Comparison of ENCODE assay signal across 8 mouse cellular contexts in genomic region chr11:70615074-70615473, GRCm38 (mm10). TPM values are rescaled to one million over a fixed set of nuclear protein-coding genes. Genes with fewer than 3 reads are reported as not detected.
DNase-seq lines count a peak whose midpoint lies in the region; ATAC-seq and TF ChIP-seq lines count a peak whose summit lies in the region.

No protein-coding gene starts in this region.

- peak overlapping the region; percentile 50 for H3K9ac ChIP-seq in lung, embryonic 15.5 days

- TF ChIP-seq POLR2A in olfactory bulb, adult 2 months (IDR thresholded peaks at IDR 0.05; ENCODE audit: insufficient read depth, low read depth, low read length) = no peak; the same call in 1 of the 2 replicates

- peaks cover 15% of the 10 kb centered on the region for H3K36me3 ChIP-seq in lung, embryonic 15.5 days

- peak; percentile 87; the same call in 1 of the 2 replicates for ATAC-seq in lung, embryonic 15.5 days (ENCODE audit: borderline replicate concordance, extremely low read depth, low FRiP score, low TSS enrichment)

- 0 out of 2 replicates have a peak, but pooled peaks cover 9% of the 10 kb centered on the region for H3K27me3 ChIP-seq in lung, embryonic 15.5 days

- no peak for TF ChIP-seq CTCF in olfactory bulb, adult 2 months (IDR thresholded peaks at IDR 0.05; ENCODE audit: insufficient read depth, low read depth, low read length)

- peak overlapping the region; percentile 44 for H3K4me3 ChIP-seq in lung, embryonic 15.5 days
- peak overlapping the region; percentile 7; the same call in 1 of the 2 replicates for H3K4me3 ChIP-seq in olfactory bulb, adult 2 months (ENCODE audit: insufficient read depth, low read depth, low read length)

- H3K4me1 ChIP-seq in lung, embryonic 15.5 days = peaks cover 12% of the 10 kb centered on the region
- H3K4me1 ChIP-seq in olfactory bulb, adult 2 months (ENCODE audit: control insufficient read depth, insufficient read depth, low read length) = peaks cover 11% of the 10 kb centered on the region

- peak overlapping the region; percentile 58 for H3K27ac ChIP-seq in lung, embryonic 15.5 days
- no peak overlapping the region for H3K27ac ChIP-seq in olfactory bulb, adult 2 months (ENCODE audit: insufficient read depth, low read depth, low read length)

- peak; percentile 44 for DNase-seq in layer of hippocampus, adult 11-12 months (ENCODE audit: low spot score)
- no peak for DNase-seq in layer of hippocampus, adult 9-10 months (ENCODE audit: low spot score)
- DNase-seq in embryo, embryonic 11 days = peak; percentile 76
- DNase-seq in heart, adult 18-20 months = peak; percentile 77 to 83
- peak; percentile 68 for DNase-seq in kidney, adult 11 months
- peak; percentile 62 for DNase-seq in urinary bladder, postnatal 25 days (ENCODE audit: low spot score)

- under 1% methylated on average over 17 of the region's 17 CpGs for WGBS in lung, embryonic 15.5 days
- WGBS in olfactory bulb, adult 2 months = 13% methylated on average over 17 of the region's 17 CpGs

- H3K4me2 ChIP-seq in lung, embryonic 15.5 days = peak overlapping the region; percentile 92

- no peaks in the 10 kb centered on the region for H3K9me3 ChIP-seq in lung, embryonic 15.5 days

RNA-seq across cellular contexts. Expression of gene 4930544D05Rik, which starts 0.6 kb away (rescaled TPM):
- not detected for total RNA-seq in heart, adult 18-20 months (2021)
- polyA plus RNA-seq in lung, embryonic 15.5 days (2015; fragmentation: Nextera tagmentation; extraction: Ambion mirVana) = not detected in 2 replicates
- not detected in 2 replicates for polyA plus RNA-seq in olfactory bulb, adult 2 months (2012; ENCODE audit: insufficient read depth, insufficient read length, low replicate concordance, missing spikeins)

RNA-seq across cellular contexts. Expression of gene Chrne, which starts 3.9 kb away (rescaled TPM):
- not detected for total RNA-seq in heart, adult 18-20 months (2021)
- 0.26 TPM in 1 of 2 replicates, not detected in the other for polyA plus RNA-seq in lung, embryonic 15.5 days (2015; fragmentation: Nextera tagmentation; extraction: Ambion mirVana)
- not detected in 2 replicates for polyA plus RNA-seq in olfactory bulb, adult 2 months (2012; ENCODE audit: insufficient read depth, insufficient read length, low replicate concordance, missing spikeins)

RNA-seq across cellular contexts. Expression of gene Gp1ba, which starts 23.8 kb away (rescaled TPM):
- total RNA-seq in heart, adult 18-20 months (2021) = under 1 TPM; 0.21 to 0.35 TPM
- polyA plus RNA-seq in lung, embryonic 15.5 days (2015; fragmentation: Nextera tagmentation; extraction: Ambion mirVana) = 0.37 and 0.38 TPM in 2 replicates
- polyA plus RNA-seq in olfactory bulb, adult 2 months (2012; ENCODE audit: insufficient read depth, insufficient read length, low replicate concordance, missing spikeins) = not detected in 2 replicates

RNA-seq across cellular contexts. Expression of gene Rnf167, which starts 32.0 kb away (rescaled TPM):
- total RNA-seq in heart, adult 18-20 months (2021) = 10 to 100 TPM; 51.4 to 63.0 TPM
- polyA plus RNA-seq in lung, embryonic 15.5 days (2015; fragmentation: Nextera tagmentation; extraction: Ambion mirVana) = 101 and 119 TPM in 2 replicates
- polyA plus RNA-seq in olfactory bulb, adult 2 months (2012; ENCODE audit: insufficient read depth, insufficient read length, low replicate concordance, missing spikeins) = not detected in 2 replicates

RNA-seq across cellular contexts. Expression of gene Slc25a11, which starts 32.2 kb away (rescaled TPM):
- 100 to 1,000 TPM; 619 to 711 TPM for total RNA-seq in heart, adult 18-20 months (2021)
- polyA plus RNA-seq in lung, embryonic 15.5 days (2015; fragmentation: Nextera tagmentation; extraction: Ambion mirVana) = 150 and 162 TPM in 2 replicates
- polyA plus RNA-seq in olfactory bulb, adult 2 months (2012; ENCODE audit: insufficient read depth, insufficient read length, low replicate concordance, missing spikeins) = not detected in 2 replicates
